Mouse (Mus musculus): ENCODE results near the gene Gm10972. TPM values are rescaled to one million over a fixed set of nuclear protein-coding genes. Genes with fewer than 3 reads are reported as not detected.
A peak's percentile ranks its signal among the peaks of the same experiment; 100 is the strongest.

The Gm10972 gene
- total and polyA plus RNA-seq, 3 experiments, result not detected

DNA sequence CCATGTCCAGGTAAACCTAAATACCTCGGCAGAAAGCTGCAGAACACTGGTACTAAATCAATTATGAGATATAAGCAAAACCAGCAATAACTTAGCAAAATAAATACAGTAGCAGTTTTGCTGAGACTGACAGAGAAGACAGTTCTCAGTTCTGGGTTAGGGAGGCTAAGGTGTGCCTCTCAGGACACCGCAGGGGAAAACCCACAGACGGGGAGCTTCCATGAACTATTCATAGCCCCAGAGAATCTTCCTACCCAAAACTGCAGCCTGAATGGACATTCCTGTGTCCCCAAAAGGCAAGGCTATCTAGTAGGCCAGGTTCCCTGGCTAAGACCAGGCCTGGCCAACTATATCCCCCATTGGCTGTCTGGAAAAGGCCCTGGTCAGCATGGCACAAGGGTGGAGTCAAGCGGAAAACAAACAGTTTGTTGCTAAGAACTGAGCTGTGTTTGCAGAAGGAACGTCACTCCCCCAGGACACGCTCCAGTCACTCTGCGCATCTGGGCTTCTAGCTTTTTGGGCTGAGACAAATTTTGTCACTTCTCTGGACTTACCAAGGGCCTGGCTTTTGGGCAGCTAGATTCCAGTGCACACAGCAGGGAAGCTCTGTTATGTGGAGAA lies 29.5 kb upstream of the Gm10972 start:
- Histone ChIP-seq H3K4me1 (ENCODE audit: control insufficient read depth in 1 of 2, insufficient read depth in 2 of 2, low read length in 2 of 2) (0 out of 4 replicates have a peak, but pooled peaks cover 0 to 4% of the 10 kb centered on the region in 2 experiments), H3K27ac (ENCODE audit: control insufficient read depth, low read depth, low read length) (no peak overlapping the region), H3K79me2 (ENCODE audit: control insufficient read depth, insufficient read depth, low read length, poor library complexity) (no peaks in the 10 kb centered on the region), H3K36me3 (ENCODE audit: control insufficient read depth in 1 of 2, insufficient read depth in 2 of 2, low read length in 2 of 2) (no peaks in the 10 kb centered on the region), H3K27me3 (ENCODE audit: control insufficient read depth in 1 of 2, insufficient read depth in 2 of 2, low read length in 2 of 2) (no peaks in the 10 kb centered on the region), H3K9ac (ENCODE audit: control insufficient read depth, low read depth, low read length, poor library complexity, severe bottlenecking) (no peak overlapping the region), H3K9me3 (replicated peaks; ENCODE audit: insufficient read depth, low read length) (no peaks in the 10 kb centered on the region), H3K4me3 (ENCODE audit: control insufficient read depth in 1 of 2, insufficient read depth in 1 of 2, low read depth in 2 of 2, low read length in 2 of 2) (no peak overlapping the region)
- DNase-seq (ENCODE audit: low read depth, low spot score), result no peak
- no peak for TF ChIP-seq POLR2A (IDR thresholded peaks at IDR 0.05; ENCODE audit: control insufficient read depth in 1 of 2, insufficient read depth in 1 of 2, low read depth in 1 of 2, low read length in 2 of 2, poor library complexity in 1 of 2)
- TF ChIP-seq ETS1 (IDR thresholded peaks at IDR 0.05; ENCODE audit: low read depth, low read length), result no peak
- TF ChIP-seq CHD1 (IDR thresholded peaks at IDR 0.05; ENCODE audit: low read depth, low read length), result no peak
- TF ChIP-seq CTCF (IDR thresholded peaks at IDR 0.05 in 2 of 3, conservative IDR thresholded peaks at IDR 0.05 in 1 of 3; ENCODE audit: control insufficient read depth in 1 of 3, insufficient read depth in 1 of 3, low read depth in 2 of 3, low read length in 3 of 3, poor library complexity in 1 of 3, severe bottlenecking in 1 of 3), result no peak
- no peak for TF ChIP-seq RCOR1 (IDR thresholded peaks at IDR 0.05; ENCODE audit: low read depth, low read length)

GRCm38 (mm10) chr3:94616717-94617116 lies 26.2 kb upstream of the Gm10972 start:
- Histone ChIP-seq H3K4me1 (ENCODE audit: control insufficient read depth in 1 of 2, insufficient read depth in 2 of 2, low read length in 2 of 2) (0 out of 4 replicates have a peak, but pooled peaks cover 0 to 2% of the 10 kb centered on the region in 2 experiments), H3K27me3 (ENCODE audit: control insufficient read depth in 1 of 2, insufficient read depth in 2 of 2, low read length in 2 of 2) (no peaks in the 10 kb centered on the region), H3K79me2 (ENCODE audit: control insufficient read depth, insufficient read depth, low read length, poor library complexity) (no peaks in the 10 kb centered on the region), H3K4me3 (ENCODE audit: control insufficient read depth in 1 of 2, insufficient read depth in 1 of 2, low read depth in 2 of 2, low read length in 2 of 2) (no peak overlapping the region), H3K36me3 (ENCODE audit: control insufficient read depth in 1 of 2, insufficient read depth in 2 of 2, low read length in 2 of 2) (no peaks in the 10 kb centered on the region), H3K9ac (ENCODE audit: control insufficient read depth, low read depth, low read length, poor library complexity, severe bottlenecking) (no peak overlapping the region), H3K9me3 (replicated peaks; ENCODE audit: insufficient read depth, low read length) (no peaks in the 10 kb centered on the region), H3K27ac (ENCODE audit: control insufficient read depth, low read depth, low read length) (no peak overlapping the region)
- TF ChIP-seq JUND (IDR thresholded peaks at IDR 0.05; ENCODE audit: low read depth, low read length) (no peak), ELF1 (IDR thresholded peaks at IDR 0.05; ENCODE audit: low read depth, low read length) (no peak), CTCF (IDR thresholded peaks at IDR 0.05 in 2 of 3, conservative IDR thresholded peaks at IDR 0.05 in 1 of 3; ENCODE audit: control insufficient read depth in 1 of 3, insufficient read depth in 1 of 3, low read depth in 2 of 3, low read length in 3 of 3, poor library complexity in 1 of 3, severe bottlenecking in 1 of 3) (peak; percentile 84 to 92 (median 88)), RAD21 (IDR thresholded peaks at IDR 0.05; ENCODE audit: low read depth, low read length) (peak; percentile 84), SMC3 (IDR thresholded peaks at IDR 0.05; ENCODE audit: low read depth, low read length) (peak; percentile 94), MAX (IDR thresholded peaks at IDR 0.05; ENCODE audit: low read length) (no peak), TBP (IDR thresholded peaks at IDR 0.05; ENCODE audit: low read depth, low read length) (0 out of 2 replicates have a peak, but pooled peaks have one; percentile 13), MYC (IDR thresholded peaks at IDR 0.05; ENCODE audit: low read depth, low read length) (no peak), RCOR1 (IDR thresholded peaks at IDR 0.05; ENCODE audit: low read depth, low read length) (no peak), SIN3A (IDR thresholded peaks at IDR 0.05; ENCODE audit: low read length) (0 out of 2 replicates have a peak, but pooled peaks have one; percentile 34), ZC3H11A (IDR thresholded peaks at IDR 0.05; ENCODE audit: low read depth, low read length) (peak; percentile 92), KAT2A (conservative IDR thresholded peaks at IDR 0.05; ENCODE audit: low read depth, low read length) (no peak)
- DNase-seq (ENCODE audit: low read depth, low spot score), result peak; percentile 82

Measured in MEL (cell line).